Mouse (Mus musculus) frontal cortex, postnatal 36 days (tissue): Measurements from ENCODE around the gene Perp.

Experiments
- DNase-seq, 2 experiments: peaks; one replicate each; pipeline ENCODE4 v3.0.0; 2022; ENCODE audit warnings: low spot score in 2 of 2

Gene Perp

GRCm38 (mm10) chr10:18861418-18861817 lies 16.6 kb downstream of the Perp start:
- no peak for DNase-seq

DNA sequence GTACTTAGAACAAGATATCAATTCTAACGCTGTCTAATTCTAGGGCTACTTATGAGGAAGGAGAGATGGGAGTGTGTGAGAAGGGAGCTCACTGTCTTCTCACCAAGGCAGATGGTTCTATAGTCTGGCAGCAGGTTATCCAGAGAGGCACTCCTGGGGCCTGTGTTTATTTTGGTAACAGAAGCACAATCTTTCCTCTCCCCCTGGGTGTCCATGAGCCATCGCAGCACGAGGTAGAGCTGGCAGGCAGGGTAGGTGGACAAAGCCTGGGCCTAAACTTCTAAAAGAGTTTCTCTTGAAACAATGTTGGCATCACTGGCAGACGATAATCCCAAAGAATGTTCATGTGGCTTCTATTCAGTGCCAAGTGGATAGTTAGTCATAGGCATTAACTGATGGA lies 18.5 kb downstream of the Perp start:
- no peak for DNase-seq

DNA sequence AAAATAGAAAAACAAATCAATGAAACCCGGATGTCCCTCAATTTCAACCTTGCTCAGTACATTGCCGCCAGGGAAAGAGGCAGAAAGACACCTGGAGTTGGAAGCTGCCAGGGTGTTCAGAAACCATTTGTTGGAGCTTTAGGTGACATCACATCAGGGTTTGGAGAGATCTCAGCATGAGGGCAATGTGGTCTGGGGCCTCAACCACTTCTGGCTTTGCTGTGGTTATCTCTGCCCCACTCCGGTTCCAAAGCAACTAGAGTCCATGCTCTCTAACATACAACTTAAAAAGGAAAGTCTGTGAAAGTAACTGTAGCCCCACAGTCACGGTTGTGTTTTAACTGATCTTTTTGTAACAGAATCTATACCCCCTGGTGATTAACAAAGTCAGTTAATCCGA lies 19.9 kb downstream of the Perp start:
- no peak for DNase-seq

DNA sequence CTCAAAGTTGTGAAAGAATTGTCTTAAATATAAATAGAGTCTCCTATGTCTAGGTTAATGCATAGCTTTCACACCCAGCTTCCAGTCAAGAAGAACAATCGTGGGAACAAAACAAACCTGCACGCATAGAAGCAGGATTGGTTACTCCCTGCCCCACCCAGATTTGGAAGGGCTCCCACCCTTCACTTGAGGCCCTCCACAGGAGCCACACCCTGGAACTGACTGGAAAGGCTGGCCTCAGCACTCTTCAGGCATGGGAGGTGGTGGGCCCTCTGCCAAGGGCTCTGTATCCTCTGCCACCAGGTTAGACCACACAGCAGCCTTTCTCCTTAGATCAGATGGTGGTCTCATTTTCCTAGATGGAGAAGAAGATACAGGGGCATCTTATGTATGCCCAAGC lies 26.2 kb downstream of the Perp start:
- DNase-seq = no peak

- DNase-seq = no peak
Measured at GRCm38 (mm10) chr10:18876211-18876610, 31.4 kb downstream of the Perp start.

- no peak for DNase-seq
Measured at GRCm38 (mm10) chr10:18878111-18878510, 33.3 kb downstream of the Perp start.

- no peak for DNase-seq
Measured at GRCm38 (mm10) chr10:18879160-18879559, 34.3 kb downstream of the Perp start.

GRCm38 (mm10) chr10:18879690-18880089 lies 34.9 kb downstream of the Perp start:
- no peak for DNase-seq

DNA sequence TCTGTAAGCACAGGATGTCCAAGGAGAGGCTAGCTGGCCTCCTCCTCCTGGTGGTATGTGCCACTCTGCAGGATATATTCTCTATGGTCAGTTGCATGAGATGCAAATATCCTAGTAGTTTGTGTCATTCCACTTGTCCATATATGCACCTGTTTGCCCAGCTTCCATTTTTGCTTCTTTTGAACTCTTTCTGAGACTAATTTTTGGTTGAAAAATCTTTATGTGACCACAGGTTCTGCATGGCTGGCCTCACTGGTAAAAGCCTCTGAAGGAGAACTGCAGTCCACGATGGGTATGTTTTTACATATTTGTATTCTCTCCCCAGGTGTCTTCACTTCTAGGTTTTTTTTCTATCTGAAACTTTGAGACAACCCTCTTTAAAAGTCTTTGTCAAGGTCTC lies 37.4 kb downstream of the Perp start:
- no peak for DNase-seq

GRCm38 (mm10) chr10:18886918-18887625 lies 42.3 kb downstream of the Perp start:
- DNase-seq = peak; percentile 38 to 48

- DNase-seq = no peak
Measured at GRCm38 (mm10) chr10:18888751-18889150, 43.9 kb downstream of the Perp start.

DNA sequence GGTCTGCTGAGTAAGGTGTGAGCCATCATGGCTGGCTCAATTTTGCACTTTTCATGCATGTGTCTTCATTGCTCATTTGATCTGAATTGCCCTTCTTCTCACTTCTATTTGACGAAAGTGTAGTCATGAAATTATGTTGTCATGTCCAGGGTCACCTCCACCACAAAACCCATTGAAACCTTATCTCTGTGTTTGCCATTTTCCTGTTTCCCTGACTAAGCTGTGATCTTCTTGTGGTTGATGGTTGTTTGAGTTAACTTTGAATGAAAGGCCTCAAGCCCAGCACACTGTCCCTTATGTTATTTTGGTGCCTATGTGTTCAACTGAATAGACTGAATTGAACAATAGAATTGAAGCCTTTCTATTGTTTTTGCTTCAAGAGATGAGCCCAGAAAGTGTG lies 44.4 kb downstream of the Perp start:
- no peak for DNase-seq

GRCm38 (mm10) chr10:18891110-18891509 lies 46.3 kb downstream of the Perp start:
- no peak for DNase-seq

- DNase-seq = no peak
Measured at GRCm38 (mm10) chr10:18892102-18892501, 47.3 kb downstream of the Perp start.

DNA sequence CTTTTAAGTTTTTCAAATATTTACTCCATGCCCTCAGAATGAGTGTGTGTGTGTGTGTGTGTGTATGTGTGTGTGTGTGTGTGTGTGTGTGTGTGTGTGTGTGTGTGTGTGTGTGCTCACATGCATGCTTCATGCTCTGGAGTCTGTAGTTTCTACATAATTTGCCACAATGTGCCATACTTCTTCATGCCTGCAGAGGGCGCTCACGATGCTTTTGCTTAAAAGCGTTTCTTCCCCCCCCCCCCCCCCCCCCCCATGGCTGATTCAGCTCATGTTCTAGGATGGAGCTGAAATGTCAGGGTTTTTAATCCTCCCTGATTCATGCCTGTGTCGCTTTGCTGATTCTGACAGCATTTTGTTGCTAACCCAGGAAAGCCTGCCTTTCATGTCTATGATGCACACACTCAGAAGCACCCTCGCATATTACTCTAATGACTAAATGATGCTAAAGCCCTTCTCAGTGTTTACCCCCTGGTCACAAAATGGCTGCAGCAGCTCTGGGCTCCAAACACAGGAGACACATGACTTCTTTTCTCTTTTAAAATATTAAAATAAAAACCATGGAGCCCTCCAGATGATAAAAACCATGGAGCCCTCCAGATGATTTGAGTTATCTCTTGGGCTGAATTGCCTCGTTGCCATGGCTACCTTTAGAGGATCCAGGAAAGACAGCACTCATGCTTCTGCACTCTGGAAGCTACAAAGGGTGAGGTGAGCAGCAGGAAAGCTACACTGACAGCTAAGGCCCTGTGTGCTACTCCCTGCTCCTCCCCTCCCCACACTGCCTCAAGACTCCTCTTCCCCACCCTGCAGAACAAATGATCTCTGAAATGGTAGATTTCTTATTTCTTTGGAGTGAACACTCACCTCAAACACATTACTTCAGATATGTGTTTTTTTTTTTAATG lies 49.7 kb downstream of the Perp start:
- DNase-seq = no peak

GRCm38 (mm10) chr10:18904108-18904507 lies 59.3 kb downstream of the Perp start:
- DNase-seq = peak; percentile 24 to 44
